Mouse (Mus musculus) MEL (cell line): Measurements from ENCODE around the gene Grid1.

Source experiments
- BHLHE40 ChIP-seq: IDR thresholded peaks from 2 replicates; pipeline ENCODE4 v1.6.1; 2012; ENCODE audit warnings: low read depth, mild to moderate bottlenecking, inconsistent platforms, low read length, improper control_type of control experiment, borderline replicate concordance
- CTCF ChIP-seq, 3 experiments: IDR thresholded peaks in 2 of 3; conservative IDR thresholded peaks in 1 of 3; 2 replicates each; pipeline ENCODE4 v1.5.1; 2011 to 2012; ENCODE audit warnings: low read length in 3 of 3, low read depth in 2 of 3, mild to moderate bottlenecking in 2 of 3, improper control_type of control experiment in 1 of 3, inconsistent platforms in 1 of 3, mixed read lengths in 1 of 3, moderate library complexity in 1 of 3; ENCODE audit not compliant: control insufficient read depth in 1 of 3, insufficient read depth in 1 of 3, poor library complexity in 1 of 3, severe bottlenecking in 1 of 3
- E2F4 ChIP-seq: IDR thresholded peaks from 2 replicates; pipeline ENCODE4 v1.6.1; 2011; ENCODE audit warnings: low read depth, low read length, improper control_type of control experiment, borderline replicate concordance
- EP300 ChIP-seq, 2 experiments: IDR thresholded peaks; 2 replicates each; pipeline ENCODE4 v1.6.1; 2011; ENCODE audit warnings: improper control_type of control experiment in 2 of 2, low read length in 2 of 2, low read depth in 1 of 2, mild to moderate bottlenecking in 1 of 2
- GABPA ChIP-seq: IDR thresholded peaks from 2 replicates; pipeline ENCODE4 v1.6.1; 2012; ENCODE audit warnings: low read depth, mild to moderate bottlenecking, inconsistent platforms, low read length, improper control_type of control experiment, moderate library complexity
- GATA1 ChIP-seq: IDR thresholded peaks from 2 replicates; pipeline ENCODE4 v1.6.1; 2011; ENCODE audit warnings: low read depth, low read length, improper control_type of control experiment
- HCFC1 ChIP-seq: IDR thresholded peaks from 2 replicates; pipeline ENCODE4 v1.6.1; 2012; ENCODE audit warnings: low read depth, mild to moderate bottlenecking, inconsistent platforms, low read length, improper control_type of control experiment, moderate library complexity
- MAFK ChIP-seq: IDR thresholded peaks from 2 replicates; pipeline ENCODE4 v1.6.1; 2011; ENCODE audit warnings: low read depth, mild to moderate bottlenecking, low read length, improper control_type of control experiment, borderline replicate concordance
- MAZ ChIP-seq: IDR thresholded peaks from 2 replicates; pipeline ENCODE4 v1.6.1; 2012; ENCODE audit warnings: low read depth, mild to moderate bottlenecking, inconsistent platforms, low read length, improper control_type of control experiment
- NELFE ChIP-seq: IDR thresholded peaks from 2 replicates; pipeline ENCODE4 v1.6.1; 2011; ENCODE audit warnings: low read depth, low read length, improper control_type of control experiment
- POLR2A ChIP-seq, 2 experiments: IDR thresholded peaks; 2 replicates each; pipeline ENCODE4 v1.6.1; 2011 to 2012; ENCODE audit warnings: low read length in 2 of 2, mild to moderate bottlenecking in 2 of 2, control low read depth in 1 of 2, improper control_type of control experiment in 1 of 2, low read depth in 1 of 2, moderate library complexity in 1 of 2; ENCODE audit not compliant: control insufficient read depth in 1 of 2, insufficient read depth in 1 of 2, poor library complexity in 1 of 2
- POLR2AphosphoS2 ChIP-seq: IDR thresholded peaks from 2 replicates; pipeline ENCODE4 v1.6.1; 2011; ENCODE audit warnings: low read length, improper control_type of control experiment
- ZMIZ1 ChIP-seq: IDR thresholded peaks from 2 replicates; pipeline ENCODE4 v1.6.1; 2012; ENCODE audit warnings: low read depth, mild to moderate bottlenecking, inconsistent platforms, low read length, improper control_type of control experiment, moderate library complexity

DNA sequence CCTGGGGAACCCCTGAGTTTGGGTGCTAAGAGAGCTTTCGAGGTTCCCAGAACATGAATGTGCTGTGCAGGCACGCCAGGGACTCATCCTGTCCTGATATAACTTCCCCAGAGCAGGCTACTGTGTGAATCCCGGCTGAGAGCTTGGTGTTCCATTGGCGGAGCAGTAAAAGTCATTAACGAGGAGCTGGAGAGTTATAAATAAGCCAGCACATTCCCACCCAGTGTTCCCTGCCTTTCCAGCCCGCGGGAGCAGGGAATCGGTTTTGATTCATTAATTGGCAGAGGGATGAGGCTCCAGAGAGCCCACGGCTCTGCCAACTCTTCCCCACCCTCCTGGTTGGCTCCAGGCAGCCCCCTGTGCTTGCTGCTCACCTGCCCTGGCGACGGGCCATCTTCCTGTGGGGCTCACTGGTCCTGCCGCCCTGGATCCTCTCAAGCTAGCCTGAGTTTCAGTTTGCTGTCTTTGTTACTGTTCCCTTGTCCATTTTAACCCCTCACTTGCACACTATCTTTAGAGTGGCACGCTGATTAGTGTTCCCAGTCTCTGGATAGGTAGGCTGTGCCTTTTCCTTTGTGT lies 116.4 kb downstream of the Grid1 start:
- no peak for TF ChIP-seq EP300 (IDR thresholded peaks at IDR 0.05; ENCODE audit: low read depth in 1 of 2, low read length in 2 of 2)
- no peak for TF ChIP-seq MAFK
- TF ChIP-seq CTCF (IDR thresholded peaks at IDR 0.05 in 2 of 3, conservative IDR thresholded peaks at IDR 0.05 in 1 of 3; ENCODE audit: control insufficient read depth in 1 of 3, insufficient read depth in 1 of 3, low read depth in 2 of 3, low read length in 3 of 3, poor library complexity in 1 of 3, severe bottlenecking in 1 of 3), result no peak
- TF ChIP-seq GABPA, result no peak
- no peak for TF ChIP-seq GATA1
- TF ChIP-seq POLR2A (IDR thresholded peaks at IDR 0.05; ENCODE audit: control insufficient read depth in 1 of 2, insufficient read depth in 1 of 2, low read depth in 1 of 2, low read length in 2 of 2, poor library complexity in 1 of 2), result no peak
- no peak for TF ChIP-seq BHLHE40
- TF ChIP-seq MAZ, result no peak
- no peak for TF ChIP-seq ZMIZ1
- TF ChIP-seq POLR2AphosphoS2, result no peak
- TF ChIP-seq NELFE, result no peak
- TF ChIP-seq E2F4, result no peak
- no peak for TF ChIP-seq HCFC1
